Mouse (Mus musculus) heart, postnatal 10 days (tissue): ENCODE measurements at regions not wholly inside any gene's neighbourhood (a gene's known extent, or its start where the extent isn't known, plus 50 kb on each side); places are given as distances from the start of the nearest gene placed in this dataset.
"Not testable (repeated sequence)": the region's sequence is repeated elsewhere in the genome, so short reads cannot be mapped to it uniquely, and the experiment has no call there.

ENCODE experiments used
- DNase-seq, 2 experiments: peaks; one replicate each; pipeline ENCODE4 v3.0.0; 2021
- intact Hi-C: fragments of 180-260 bp; cut with DNase I; formaldehyde crosslinking; loops from one replicate; pipeline ENCODE4 v1.15.1; 2025

GRCm38 (mm10) chr14:66493691-66494121, 484.7 kb upstream of the Gulo start:
- DNase-seq = no peak
- intact Hi-C loops = no loop called here

DNA sequence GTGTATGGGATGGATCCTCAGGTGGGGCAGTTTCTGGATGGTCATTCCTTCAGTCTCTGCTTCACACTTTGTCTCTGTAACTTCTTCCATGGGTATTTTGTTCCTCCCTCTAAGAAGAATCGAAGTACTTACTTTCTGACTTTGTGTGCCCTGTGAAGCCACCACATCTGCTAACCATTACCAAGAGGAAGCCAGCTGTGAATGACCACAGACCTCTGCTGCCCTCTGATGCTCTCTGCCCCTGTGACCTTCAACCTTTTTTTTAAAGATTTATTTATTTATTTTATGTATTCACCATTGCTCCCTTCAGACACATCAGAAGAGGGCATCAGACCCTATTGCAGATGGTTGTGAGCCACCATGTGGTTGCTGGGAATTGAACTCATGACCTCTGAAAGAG, 475.7 kb upstream of the Gulo start:
- intact Hi-C loops, DNase-seq: not testable (repeated sequence)

GRCm38 (mm10) chr14:66479181-66479580, 470.2 kb upstream of the Gulo start:
- intact Hi-C loops = no loop called here
- no peak for DNase-seq

DNA sequence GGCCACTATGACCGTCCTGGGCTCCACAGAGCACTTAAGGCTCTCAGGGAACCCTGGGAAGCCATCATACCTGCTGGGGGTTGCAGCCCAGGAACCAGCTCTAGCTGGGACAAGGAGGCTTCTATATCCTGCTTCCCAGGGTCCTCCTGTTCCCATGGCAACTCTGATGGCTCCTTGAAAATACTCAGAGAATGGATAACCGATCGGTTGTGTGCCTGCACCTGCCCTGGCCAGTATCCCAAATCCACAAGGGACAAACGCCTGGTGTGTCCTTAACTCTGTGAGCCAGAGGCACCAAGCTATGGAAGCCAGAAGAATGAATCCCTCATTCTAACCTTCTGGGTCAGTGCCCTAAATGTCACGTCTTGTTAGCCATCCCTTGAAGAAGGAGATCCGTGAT, 469.6 kb upstream of the Gulo start:
- intact Hi-C loops = no loop called here
- no peak for DNase-seq

- peak in 1 of 2 experiments; percentile 16 for DNase-seq
- intact Hi-C loops = no loop called here
Observed at GRCm38 (mm10) chr14:66475026-66475425, 466.0 kb upstream of the Gulo start.

DNA sequence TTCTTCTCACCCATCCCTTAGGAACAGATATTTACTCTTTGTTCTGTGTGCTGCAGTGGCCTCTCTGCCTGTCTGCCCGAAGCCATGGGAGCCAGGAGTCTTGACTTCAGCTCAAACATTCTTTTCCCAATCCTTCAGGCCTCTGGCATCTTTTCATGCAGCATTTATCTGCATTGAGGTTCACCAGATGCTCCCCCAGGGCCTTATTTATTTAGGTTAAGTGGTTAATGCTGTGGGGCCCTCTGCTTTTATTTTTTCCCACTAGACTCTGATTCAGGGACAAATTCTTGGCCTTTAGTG, 464.2 kb upstream of the Gulo start:
- intact Hi-C loops = no loop called here
- DNase-seq = no peak

GRCm38 (mm10) chr14:66472537-66473250, 463.7 kb upstream of the Gulo start:
- no peak for DNase-seq
- intact Hi-C loops = no loop called here

- no peak for DNase-seq
- intact Hi-C loops = no loop called here
Observed at GRCm38 (mm10) chr14:66462081-66462480, 453.1 kb upstream of the Gulo start.

DNA sequence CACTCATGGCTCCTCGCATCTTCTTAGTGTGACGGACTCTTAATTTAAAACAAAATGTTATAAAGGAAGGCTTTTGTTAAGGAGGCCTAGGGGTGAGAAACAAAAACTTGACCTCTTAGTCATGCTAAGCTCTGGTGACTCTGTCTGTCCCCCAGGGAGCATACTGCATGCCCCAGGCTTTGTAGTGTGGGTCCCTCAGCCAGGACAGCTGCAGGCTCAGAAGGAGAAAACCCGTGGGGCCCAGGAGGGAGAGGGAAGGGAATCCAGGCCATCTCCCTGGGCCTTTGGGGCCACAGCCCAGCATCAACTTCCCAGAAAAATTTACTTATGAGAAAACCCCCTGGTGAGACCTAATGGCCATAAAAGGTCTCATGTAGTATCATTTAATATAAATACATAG, 451.8 kb upstream of the Gulo start:
- no peak for DNase-seq

GRCm38 (mm10) chr14:66458696-66459095, 449.7 kb upstream of the Gulo start:
- no peak for DNase-seq
- intact Hi-C loops = no loop called here

More for the DNA sequence above, 451.8 kb upstream of the Gulo start:
- intact Hi-C loops = no loop called here

DNA sequence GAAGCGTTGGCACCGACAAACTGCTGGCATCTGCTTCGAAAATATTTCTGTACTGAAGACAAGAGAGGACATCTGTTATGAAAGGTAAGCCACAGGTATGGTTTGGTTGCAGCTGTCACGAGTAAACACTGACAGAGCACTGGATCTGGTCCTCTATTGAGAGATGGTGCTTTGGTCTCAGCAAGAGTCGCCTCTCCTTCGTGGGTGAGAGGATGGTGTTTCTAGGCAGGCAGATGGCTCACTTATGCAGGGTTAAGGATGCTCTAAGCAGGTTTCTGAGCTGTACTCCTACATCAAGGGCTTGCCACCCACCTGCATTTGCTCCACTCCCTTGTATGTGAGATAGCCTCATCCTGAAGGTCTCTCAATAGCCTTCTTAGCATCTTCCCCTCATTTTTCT, 448.3 kb upstream of the Gulo start:
- intact Hi-C loops = no loop called here
- DNase-seq = no peak

- intact Hi-C loops = no loop called here
- DNase-seq = no peak
Observed at GRCm38 (mm10) chr14:66452828-66453227, 443.8 kb upstream of the Gulo start.

DNA sequence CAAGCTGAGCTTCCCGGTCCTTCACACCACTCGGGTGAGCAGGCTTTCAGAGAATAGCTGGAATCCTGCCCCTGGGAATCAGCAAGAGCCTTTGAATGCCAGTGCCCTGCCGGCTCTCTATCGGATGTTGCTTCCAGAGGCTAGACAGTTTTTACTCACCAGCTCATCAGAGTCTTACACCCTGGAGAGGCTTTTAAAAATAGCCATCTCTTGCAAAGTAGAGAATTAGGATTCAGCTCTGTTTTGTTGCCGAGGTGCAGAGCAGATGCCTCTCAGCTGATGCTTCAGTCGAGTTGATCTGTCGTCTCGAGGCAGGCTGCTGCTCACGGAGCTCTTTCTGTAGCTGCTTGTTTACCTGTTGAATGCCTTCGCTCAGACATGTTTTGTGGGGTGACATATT, 441.3 kb upstream of the Gulo start:
- intact Hi-C loops = no loop called here
- no peak for DNase-seq

DNA sequence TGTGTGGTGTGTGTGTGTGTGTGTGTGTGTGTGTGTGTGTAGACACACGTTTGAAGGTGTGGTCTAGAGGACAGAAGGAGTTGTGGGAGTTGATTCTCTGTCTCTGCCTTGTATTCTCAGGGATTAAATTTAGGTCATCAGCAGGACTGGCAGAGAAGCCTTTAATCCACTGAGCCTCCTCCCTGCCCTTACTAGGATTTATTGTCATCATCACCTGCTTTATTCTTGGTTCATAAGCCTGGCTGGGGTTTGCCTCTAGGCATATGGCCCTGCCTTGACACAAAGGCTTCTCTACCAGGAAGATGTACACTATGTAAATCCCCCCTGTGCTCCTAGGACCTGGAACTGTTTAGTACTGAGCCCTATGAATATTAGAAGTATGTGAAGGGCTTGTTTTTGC, 433.6 kb upstream of the Gulo start:
- intact Hi-C loops = no loop called here
- DNase-seq = no peak

GRCm38 (mm10) chr14:66441825-66442224, 432.8 kb upstream of the Gulo start:
- peak; percentile 52 to 60 for DNase-seq
- intact Hi-C loops = no loop called here

DNA sequence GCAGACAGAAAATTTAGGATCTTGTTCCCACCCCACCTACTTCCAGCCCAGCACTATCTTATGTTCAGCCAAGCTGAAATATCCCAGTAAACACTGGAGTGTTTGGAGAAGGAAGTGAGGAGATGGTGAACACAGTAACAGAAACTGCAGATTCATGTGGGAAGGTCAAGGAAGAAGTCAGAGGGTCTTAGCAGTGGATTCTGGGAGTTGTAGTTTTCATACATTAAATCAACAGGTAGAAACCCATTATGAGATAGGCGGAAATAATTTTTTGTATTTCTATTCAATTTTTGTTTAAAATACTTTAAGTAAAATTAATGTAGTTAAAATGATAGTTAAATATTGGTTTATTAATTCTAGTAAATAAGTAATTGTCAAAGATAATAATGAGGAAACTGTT, 429.6 kb upstream of the Gulo start:
- intact Hi-C loops = no loop called here
- peak in 1 of 2 experiments; percentile 1 for DNase-seq

- intact Hi-C loops = no loop called here
- DNase-seq = peak; percentile 7 to 16
Observed at GRCm38 (mm10) chr14:66438001-66438400, 429.0 kb upstream of the Gulo start.

- intact Hi-C loops = no loop called here
- no peak for DNase-seq
Observed at GRCm38 (mm10) chr14:66431630-66432029, 422.6 kb upstream of the Gulo start.

DNA sequence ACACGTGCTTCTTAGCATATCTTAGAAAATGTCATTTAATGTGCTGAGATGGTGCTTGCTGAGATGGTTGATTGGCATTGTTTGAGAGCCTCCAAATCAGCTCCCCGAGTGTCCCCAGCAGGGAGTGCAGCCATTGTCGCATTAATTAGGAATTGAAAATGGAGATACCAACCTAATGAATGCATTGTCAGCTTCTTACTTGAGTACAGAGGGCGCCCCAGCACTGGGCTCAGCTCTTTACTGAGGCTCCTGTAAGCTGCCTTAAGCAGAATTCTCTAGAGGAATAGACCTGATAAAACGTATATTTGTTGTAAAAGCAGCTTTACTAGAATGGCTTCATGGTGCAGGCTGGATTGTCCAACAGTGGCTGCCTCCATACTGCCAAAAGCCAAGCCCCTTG, 415.1 kb upstream of the Gulo start:
- intact Hi-C loops = no loop called here
- DNase-seq = peak; percentile 3 to 16
